Mouse (Mus musculus) kidney, embryonic 15.5 days (tissue): ENCODE measurements around the gene Ier5. TPM values are rescaled to one million over a fixed set of nuclear protein-coding genes. Genes with fewer than 3 reads are reported as not detected.

ENCODE experiments used
- ATAC-seq: fragments of 200-750 bp; cut with Nextera tagmentation; replicated peaks from 2 replicates; pipeline ENCODE4 v1.8.0; 2017; ENCODE audit warnings: moderate TSS enrichment; ENCODE audit not compliant: low FRiP score
- H3K27ac ChIP-seq: fragments of 300-500 bp; sonication (generic); 2 replicates; pipeline ENCODE4 v1.5.1; 2015; ENCODE audit warnings: mild to moderate bottlenecking, inconsistent platforms
- H3K27me3 ChIP-seq: fragments of 300-500 bp; sonication (generic); 2 replicates; pipeline ENCODE4 v1.6.1; 2015; ENCODE audit warnings: inconsistent platforms
- H3K36me3 ChIP-seq: fragments of 300-500 bp; sonication (generic); 2 replicates; pipeline ENCODE4 v1.6.1; 2015; ENCODE audit warnings: inconsistent platforms
- H3K4me1 ChIP-seq: fragments of 300-500 bp; sonication (generic); 2 replicates; pipeline ENCODE4 v1.6.1; 2015; ENCODE audit warnings: inconsistent platforms
- H3K4me2 ChIP-seq: fragments of 300-500 bp; sonication (generic); 2 replicates; pipeline ENCODE4 v1.6.1; 2015; ENCODE audit warnings: moderate library complexity, mild to moderate bottlenecking, inconsistent platforms
- H3K4me3 ChIP-seq: fragments of 300-500 bp; sonication (generic); replicated peaks from 2 replicates; pipeline ENCODE4 v1.5.1; 2015; ENCODE audit warnings: mild to moderate bottlenecking, inconsistent platforms
- H3K9ac ChIP-seq: fragments of 300-500 bp; sonication (generic); 2 replicates; pipeline ENCODE4 v1.6.1; 2015; ENCODE audit warnings: mild to moderate bottlenecking, inconsistent platforms
- H3K9me3 ChIP-seq: fragments of 300-500 bp; sonication (generic); replicated peaks from 2 replicates; pipeline ENCODE4 v1.6.1; 2016; ENCODE audit warnings: inconsistent platforms
- WGBS: fragments of 180-500 bp; shearing (Covaris S2); methylation state at CpG from one replicate; pipeline ENCODE4 v1.1.7; 2015; ENCODE audit warnings: mixed read lengths; 5-methylcytosine and 5-hydroxymethylcytosine counted together
- polyA plus RNA-seq: library from polyadenylated mRNA; unstranded; fragments of >200 nt; fragmentation: Nextera tagmentation; extraction: Ambion mirVana; gene quantifications from 2 replicates; pipeline ENCODE4 v1.2.1, GENCODE M21; 2015

Gene Ier5
- polyA plus RNA-seq, 1 experiment from 2014 or later, result 7.6 TPM

DNA sequence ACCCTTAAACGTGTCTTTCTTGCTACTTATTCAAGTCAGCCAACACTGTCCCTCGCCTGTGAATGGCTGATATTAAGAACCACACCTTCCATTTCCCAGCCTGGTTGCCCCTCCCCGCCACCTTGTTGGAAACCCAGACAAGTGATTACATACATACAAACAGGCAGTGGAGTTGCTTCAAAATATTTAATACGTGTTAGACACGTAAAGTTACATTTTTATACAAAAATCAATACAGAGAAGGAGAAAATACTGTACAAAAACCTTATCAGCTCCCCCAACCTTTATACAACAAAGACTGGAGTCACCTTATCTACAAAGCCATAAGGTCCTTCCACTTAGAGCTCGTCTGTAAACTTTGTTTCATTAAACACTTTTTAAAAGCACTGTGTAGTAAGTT lies 2.1 kb downstream of the Ier5 start:
- Histone ChIP-seq H3K27me3 (no peaks in the 10 kb centered on the region), H3K4me2 (peak overlapping the region; percentile 67), H3K27ac (peak overlapping the region; percentile 89; the same call in 1 of the 2 replicates), H3K9me3 (no peaks in the 10 kb centered on the region), H3K36me3 (peaks cover 15% of the 10 kb centered on the region), H3K4me1 (peaks cover 50% of the 10 kb centered on the region), H3K9ac (peak overlapping the region; percentile 91), H3K4me3 (peak overlapping the region; percentile 72)
- WGBS, result 33% methylated on average over 6 of the region's 6 CpGs
- ATAC-seq, result no peak

DNA sequence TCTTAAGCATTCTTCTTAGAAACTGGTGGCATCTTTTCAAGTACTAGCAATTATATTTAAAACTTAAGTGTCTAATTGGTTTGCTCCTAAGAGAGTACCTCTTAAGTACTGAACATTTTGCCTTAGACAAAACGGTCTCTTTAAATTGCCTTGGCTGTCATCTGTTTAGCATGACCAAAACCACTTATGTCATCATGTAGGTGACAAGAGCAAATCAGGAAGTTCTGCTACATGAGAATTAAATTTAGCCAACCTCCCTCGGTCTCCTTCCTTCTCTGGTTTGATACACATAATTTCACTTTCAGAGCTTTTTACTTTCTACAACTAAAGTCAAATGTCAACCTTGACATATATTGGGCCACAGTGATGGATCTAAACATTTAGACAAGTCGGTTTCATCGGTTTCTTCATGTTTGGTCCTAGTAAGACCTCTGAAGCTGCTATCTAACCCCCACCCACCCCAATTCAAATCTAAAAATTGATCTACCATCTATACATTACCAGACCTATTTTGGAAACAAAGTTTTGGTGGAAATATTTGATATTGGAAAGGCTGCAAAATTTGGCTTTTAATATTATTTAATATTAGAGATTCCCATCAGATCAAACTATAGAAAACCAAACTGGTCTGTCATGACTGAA lies 2.7 kb downstream of the Ier5 start:
- H3K4me1 ChIP-seq, result peaks cover 56% of the 10 kb centered on the region
- H3K36me3 ChIP-seq, result peaks cover 15% of the 10 kb centered on the region
- no peaks in the 10 kb centered on the region for H3K9me3 ChIP-seq
- no peaks in the 10 kb centered on the region for H3K27me3 ChIP-seq
- peak overlapping the region; percentile 10; the same call in 1 of the 2 replicates for H3K9ac ChIP-seq
- H3K27ac ChIP-seq, result no peak overlapping the region
- ATAC-seq, result no peak
- peak overlapping the region; percentile 72 for H3K4me3 ChIP-seq
- peak overlapping the region; percentile 67 for H3K4me2 ChIP-seq
- WGBS, result 81% methylated on average over 4 of the region's 4 CpGs

DNA sequence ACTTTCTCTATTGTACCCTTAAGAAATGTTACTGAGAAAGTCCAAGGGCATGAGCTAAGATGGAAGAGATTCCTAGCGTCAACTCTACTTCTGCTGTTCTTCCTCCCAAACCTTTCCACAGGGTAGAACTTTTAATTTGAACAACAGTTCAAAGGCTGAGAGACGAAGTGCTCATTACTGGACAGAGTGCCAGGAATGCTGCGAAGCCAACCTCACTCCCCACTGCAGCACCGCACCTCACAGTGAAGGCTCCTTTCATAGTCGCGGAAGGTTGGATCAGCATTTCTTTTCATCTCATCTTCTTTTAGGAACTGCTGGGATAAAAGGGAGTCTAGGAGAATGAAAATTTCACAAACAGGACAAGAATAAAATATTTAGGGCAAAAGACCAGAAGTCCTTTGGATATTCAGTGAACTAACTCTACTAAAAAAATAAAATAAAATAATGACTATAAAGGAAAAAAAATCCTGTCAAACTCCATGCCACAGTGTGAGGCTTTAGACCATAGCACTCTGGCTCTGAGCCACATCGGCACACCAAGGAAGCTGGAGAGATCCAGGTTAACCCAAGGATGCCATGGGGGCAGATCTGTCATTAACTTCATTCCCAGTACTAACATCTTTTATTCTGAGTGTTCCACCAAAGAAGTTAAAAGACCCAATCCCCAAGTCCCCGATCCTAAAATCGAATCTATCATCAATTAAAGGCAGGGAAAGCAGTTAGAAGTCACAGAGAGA lies 5.3 kb downstream of the Ier5 start:
- Histone ChIP-seq H3K36me3 (peaks cover 15% of the 10 kb centered on the region), H3K9ac (no peak overlapping the region), H3K9me3 (no peaks in the 10 kb centered on the region), H3K27me3 (no peaks in the 10 kb centered on the region), H3K4me1 (peaks cover 70% of the 10 kb centered on the region), H3K27ac (peak overlapping the region; percentile 73), H3K4me3 (no peak overlapping the region), H3K4me2 (no peak overlapping the region)
- no peak for ATAC-seq
- 63% methylated on average over 9 of the region's 9 CpGs for WGBS

DNA sequence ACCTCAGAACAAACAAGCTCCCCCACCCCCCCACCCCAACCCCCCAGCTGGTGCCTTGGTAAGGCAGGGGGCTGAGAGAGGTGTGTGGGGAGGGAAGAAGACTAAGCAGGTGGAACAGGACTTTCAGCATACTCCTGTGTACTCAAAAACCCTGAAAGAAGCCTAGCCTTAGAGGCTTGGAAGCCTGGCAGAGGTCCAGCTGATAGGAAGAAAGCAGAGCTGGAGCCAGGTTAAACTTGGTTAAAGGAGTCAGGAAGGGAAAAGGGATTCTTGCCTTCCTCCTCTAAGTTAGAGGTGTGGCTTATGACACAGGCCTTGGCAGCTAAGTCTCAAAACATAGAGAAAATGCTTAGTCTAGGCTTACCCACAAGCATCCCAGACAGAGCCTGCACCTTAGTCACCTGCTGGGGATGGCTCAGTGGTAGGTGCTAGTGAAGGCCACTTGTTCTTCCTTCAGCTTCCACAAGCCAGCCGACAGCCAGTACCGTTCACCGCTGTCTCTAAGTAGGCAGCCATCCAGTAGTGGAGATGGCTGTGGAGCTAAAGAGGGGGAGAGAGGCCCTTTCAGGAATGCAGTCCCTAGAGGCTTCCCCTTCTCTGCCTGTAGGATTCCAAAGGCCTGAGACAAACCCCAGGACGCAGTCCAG lies 6.2 kb downstream of the Ier5 start:
- no peak overlapping the region for H3K9ac ChIP-seq
- no peak overlapping the region for H3K4me2 ChIP-seq
- 35% methylated on average over 4 of the region's 4 CpGs for WGBS
- peak; percentile 63 for ATAC-seq
- H3K27ac ChIP-seq, result peak overlapping the region; percentile 73
- H3K36me3 ChIP-seq, result peaks cover 15% of the 10 kb centered on the region
- peaks cover 74% of the 10 kb centered on the region for H3K4me1 ChIP-seq
- no peaks in the 10 kb centered on the region for H3K27me3 ChIP-seq
- H3K9me3 ChIP-seq, result no peaks in the 10 kb centered on the region
- H3K4me3 ChIP-seq, result no peak overlapping the region

DNA sequence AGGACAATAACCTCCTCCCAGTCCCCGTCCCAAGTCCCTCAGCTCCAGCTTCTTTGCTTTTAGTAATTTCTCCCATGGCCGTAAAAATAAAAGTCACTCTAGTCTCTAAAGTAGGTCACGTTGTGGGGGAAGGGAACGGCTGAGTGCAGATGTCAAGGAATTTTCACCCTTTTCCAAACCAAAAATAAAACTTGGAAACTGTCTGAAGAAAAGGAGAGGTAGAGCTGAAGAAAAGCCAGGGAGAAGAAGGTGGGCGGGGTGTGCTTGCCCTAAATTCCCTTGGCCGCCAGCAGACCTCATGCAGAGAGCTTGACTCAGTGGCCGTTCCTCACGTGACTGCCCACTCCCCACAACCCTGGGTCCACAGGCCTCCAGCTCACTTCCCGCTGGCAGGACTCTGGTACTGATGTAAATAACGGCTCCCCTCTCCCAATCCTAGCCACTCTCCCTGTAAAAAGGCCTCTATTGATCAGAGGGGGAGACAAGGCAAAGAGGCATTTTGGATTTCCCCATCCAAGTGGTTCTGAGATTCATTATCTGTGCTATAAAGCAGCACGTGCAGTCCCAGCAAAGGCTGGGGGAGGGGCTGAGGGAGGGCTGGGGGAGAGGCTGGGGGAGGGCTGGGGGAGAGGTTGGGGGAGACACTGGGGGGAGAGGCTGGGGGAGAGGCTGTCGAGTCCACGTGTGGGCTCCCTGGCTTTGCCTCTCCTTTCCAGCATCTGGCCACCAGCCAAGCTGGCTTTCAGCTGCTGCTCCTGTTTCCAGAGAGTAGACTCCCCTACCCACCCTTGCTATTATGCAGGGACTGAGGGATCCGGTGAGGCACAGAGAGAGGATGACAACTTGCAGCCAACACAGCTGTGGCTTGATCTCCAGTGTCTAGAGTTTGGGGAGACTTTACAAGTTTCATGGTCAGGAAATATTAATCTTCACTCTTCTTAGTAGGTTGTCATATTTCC lies 7.3 kb downstream of the Ier5 start:
- H3K4me3 ChIP-seq, result no peak overlapping the region
- H3K36me3 ChIP-seq, result peaks cover 15% of the 10 kb centered on the region
- peak; percentile 64 for ATAC-seq
- H3K9me3 ChIP-seq, result no peaks in the 10 kb centered on the region
- H3K4me1 ChIP-seq, result peaks cover 73% of the 10 kb centered on the region
- H3K9ac ChIP-seq, result no peak overlapping the region
- peak overlapping the region; percentile 73 for H3K27ac ChIP-seq
- WGBS, result 14% methylated on average over 14 of the region's 14 CpGs
- H3K4me2 ChIP-seq, result peak overlapping the region; percentile 24; the same call in 1 of the 2 replicates
- no peaks in the 10 kb centered on the region for H3K27me3 ChIP-seq

DNA sequence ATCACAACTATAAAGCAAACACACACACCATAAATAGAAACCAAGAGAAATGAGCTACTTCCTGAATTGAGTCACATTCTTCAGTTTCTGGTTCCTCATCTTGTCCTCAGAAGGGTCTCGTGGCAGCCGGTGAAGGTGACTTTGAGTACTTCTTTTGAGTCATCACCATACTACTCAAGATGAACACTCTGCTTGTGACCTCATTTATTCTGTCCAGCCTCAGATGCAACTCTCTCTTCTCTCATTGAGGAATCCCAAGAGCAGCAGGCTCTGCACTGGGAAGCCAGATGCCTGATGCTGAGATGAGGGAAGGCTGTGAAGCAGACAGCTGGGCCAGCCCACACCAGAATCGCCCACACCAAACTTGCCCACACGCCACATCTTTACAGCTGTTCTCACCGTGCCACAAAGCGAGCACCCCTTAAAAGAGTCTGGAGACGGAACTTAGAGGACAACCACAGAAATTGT lies 8.0 kb downstream of the Ier5 start:
- Histone ChIP-seq H3K4me3 (no peak overlapping the region), H3K4me1 (peaks cover 73% of the 10 kb centered on the region), H3K4me2 (no peak overlapping the region), H3K9me3 (no peaks in the 10 kb centered on the region), H3K36me3 (peaks cover 12% of the 10 kb centered on the region), H3K9ac (no peak overlapping the region), H3K27ac (peak overlapping the region; percentile 73), H3K27me3 (no peaks in the 10 kb centered on the region)
- 59% methylated on average over 7 of the region's 7 CpGs for WGBS
- ATAC-seq, result no peak

DNA sequence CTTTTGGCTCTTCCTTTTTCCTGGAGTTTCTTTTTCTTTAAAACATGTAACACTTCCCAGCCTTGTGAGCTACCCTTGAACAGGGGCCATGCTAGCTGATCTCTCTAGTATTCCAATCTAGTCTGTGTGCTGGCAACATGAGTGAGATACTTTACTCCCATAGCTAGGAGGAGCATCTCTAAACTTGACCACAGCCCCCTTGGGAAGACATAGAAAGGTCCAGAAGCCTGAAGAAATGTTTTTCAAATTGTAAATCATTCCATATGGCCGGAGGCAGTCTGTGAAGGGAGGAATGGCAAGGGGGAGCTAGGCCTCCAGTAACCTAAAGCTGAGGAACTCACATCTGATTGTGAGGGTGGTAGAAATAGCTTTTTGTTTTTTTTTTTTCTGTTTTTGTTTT lies 8.7 kb downstream of the Ier5 start:
- H3K36me3 ChIP-seq, result peaks cover 11% of the 10 kb centered on the region
- no peaks in the 10 kb centered on the region for H3K27me3 ChIP-seq
- no peak overlapping the region for H3K4me2 ChIP-seq
- 43% methylated on average over 1 of the region's 1 CpGs for WGBS
- ATAC-seq, result no peak
- no peak overlapping the region for H3K9ac ChIP-seq
- H3K4me3 ChIP-seq, result no peak overlapping the region
- peaks cover 76% of the 10 kb centered on the region for H3K4me1 ChIP-seq
- no peaks in the 10 kb centered on the region for H3K9me3 ChIP-seq
- 0 out of 2 replicates have a peak overlapping the region, but pooled peaks have one; percentile 73 for H3K27ac ChIP-seq

DNA sequence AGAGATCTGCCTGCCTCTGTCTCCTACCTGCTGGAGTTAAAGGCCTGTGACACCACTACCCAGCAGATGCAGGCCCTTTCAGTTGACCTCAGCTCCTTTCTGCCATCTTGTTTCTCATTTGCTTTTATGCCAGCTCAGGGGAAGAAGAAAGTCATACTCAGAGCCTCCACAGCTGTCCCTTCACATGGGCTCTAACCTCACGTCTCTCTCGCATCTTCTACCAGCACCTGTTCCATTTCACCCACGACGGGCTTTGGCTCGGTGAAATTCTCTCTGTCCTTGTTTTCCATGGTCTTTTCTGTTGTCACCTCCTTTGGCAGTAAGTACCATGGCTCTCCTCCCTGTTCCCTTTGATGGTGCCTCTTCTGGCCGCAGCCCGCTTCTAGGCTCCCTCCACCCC lies 9.1 kb downstream of the Ier5 start:
- Histone ChIP-seq H3K27me3 (no peaks in the 10 kb centered on the region), H3K4me1 (peaks cover 75% of the 10 kb centered on the region), H3K36me3 (peaks cover 7% of the 10 kb centered on the region), H3K9ac (no peak overlapping the region), H3K4me3 (no peak overlapping the region), H3K9me3 (no peaks in the 10 kb centered on the region), H3K4me2 (no peak overlapping the region), H3K27ac (0 out of 2 replicates have a peak overlapping the region, but pooled peaks have one; percentile 73)
- WGBS, result 91% methylated on average over 7 of the region's 7 CpGs
- no peak for ATAC-seq

DNA sequence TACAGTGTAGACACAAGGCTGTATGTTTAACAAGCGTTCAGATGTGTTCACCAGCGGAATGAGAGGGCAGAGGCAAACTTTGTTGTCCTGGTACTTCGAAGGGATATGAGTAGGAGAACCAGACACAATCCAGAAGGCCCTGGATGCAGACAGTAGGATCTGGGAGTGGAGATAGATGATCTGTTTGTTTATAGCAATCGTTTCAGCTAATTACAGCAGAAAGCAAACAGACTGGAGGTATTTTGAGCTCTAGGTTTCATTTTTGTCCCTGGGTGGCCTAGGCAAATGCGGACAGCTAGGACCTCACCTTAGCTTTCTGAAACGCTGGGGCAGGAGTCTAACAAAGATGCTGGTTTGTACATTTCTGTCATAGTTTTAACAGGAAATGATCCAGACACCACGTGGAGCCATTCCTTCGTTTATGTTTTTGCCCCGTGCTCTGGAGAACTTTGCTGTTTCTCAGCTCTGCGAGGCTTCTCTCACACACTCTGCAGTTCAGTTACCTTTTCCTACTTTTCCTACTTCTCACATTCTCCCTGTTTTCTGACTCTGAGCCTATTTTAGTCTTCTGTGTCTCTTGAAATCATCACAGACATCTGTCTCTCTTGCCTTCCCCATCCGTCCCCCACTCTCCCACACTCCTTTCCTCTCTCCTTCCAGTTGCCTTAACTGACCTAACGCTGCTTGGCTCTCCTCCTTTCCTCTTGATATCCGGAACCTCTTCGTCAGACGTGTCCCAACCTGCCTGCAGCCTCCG lies 10.4 kb downstream of the Ier5 start:
- 50% methylated on average over 16 of the region's 16 CpGs for WGBS
- no peak overlapping the region for H3K4me2 ChIP-seq
- H3K27me3 ChIP-seq, result no peaks in the 10 kb centered on the region
- H3K9me3 ChIP-seq, result no peaks in the 10 kb centered on the region
- no peak overlapping the region for H3K27ac ChIP-seq
- H3K9ac ChIP-seq, result no peak overlapping the region
- H3K4me3 ChIP-seq, result no peak overlapping the region
- H3K36me3 ChIP-seq, result no peaks in the 10 kb centered on the region
- H3K4me1 ChIP-seq, result peaks cover 80% of the 10 kb centered on the region
- ATAC-seq, result no peak

DNA sequence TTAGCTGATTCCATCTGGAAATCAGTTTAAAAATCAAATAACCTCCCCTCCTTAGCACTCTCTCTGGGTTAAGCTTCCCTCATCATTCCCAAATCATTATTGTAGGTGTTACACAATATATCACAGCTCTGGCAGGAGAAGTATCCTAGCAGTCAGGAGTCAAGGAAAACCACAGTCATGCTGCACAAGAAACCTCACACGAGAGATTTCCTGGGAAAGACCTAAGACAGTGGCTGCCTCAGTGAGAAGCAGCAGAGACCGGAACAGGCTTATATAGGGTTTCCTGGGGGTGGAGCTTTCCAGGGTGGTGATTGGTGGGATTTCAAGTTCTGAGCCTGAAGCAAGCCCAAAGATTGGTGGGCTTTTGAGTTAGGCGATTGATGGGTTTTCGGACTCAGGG lies 11.4 kb downstream of the Ier5 start:
- no peak overlapping the region for H3K27ac ChIP-seq
- no peaks in the 10 kb centered on the region for H3K27me3 ChIP-seq
- peaks cover 75% of the 10 kb centered on the region for H3K4me1 ChIP-seq
- no peak for ATAC-seq
- WGBS, result 91% methylated on average over 4 of the region's 4 CpGs
- no peaks in the 10 kb centered on the region for H3K9me3 ChIP-seq
- H3K36me3 ChIP-seq, result no peaks in the 10 kb centered on the region
- no peak overlapping the region for H3K9ac ChIP-seq
- no peak overlapping the region for H3K4me3 ChIP-seq
- H3K4me2 ChIP-seq, result no peak overlapping the region

DNA sequence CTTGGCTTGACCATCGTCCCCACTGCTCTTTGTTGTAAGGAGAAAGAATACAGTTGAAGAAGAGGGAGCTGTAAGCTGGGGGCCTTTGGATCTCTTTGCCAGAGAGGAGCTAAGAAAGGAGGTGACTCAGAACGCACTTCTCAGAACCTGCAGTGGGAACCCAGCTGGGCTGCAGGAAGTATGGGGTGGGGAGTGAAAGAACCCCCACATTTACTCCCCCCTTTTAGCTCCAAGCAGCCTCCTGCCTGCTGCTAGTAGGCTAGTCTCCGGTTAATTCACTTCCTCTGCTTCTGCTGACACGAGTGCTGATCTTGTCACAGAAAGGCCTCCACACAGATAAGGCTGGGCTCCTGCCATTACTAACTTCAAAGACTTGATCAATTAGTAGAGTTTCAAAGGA lies 12.5 kb downstream of the Ier5 start:
- Histone ChIP-seq H3K27me3 (no peaks in the 10 kb centered on the region), H3K36me3 (no peaks in the 10 kb centered on the region), H3K27ac (peak overlapping the region; percentile 73), H3K9me3 (no peaks in the 10 kb centered on the region), H3K9ac (no peak overlapping the region), H3K4me2 (no peak overlapping the region), H3K4me1 (peaks cover 75% of the 10 kb centered on the region), H3K4me3 (no peak overlapping the region)
- ATAC-seq, result no peak
- WGBS, result 16% methylated on average over 4 of the region's 4 CpGs
